Mouse (Mus musculus) forebrain, embryonic 11.5 days (tissue): ENCODE measurements around the gene Eya3. TPM values are rescaled to one million over a fixed set of nuclear protein-coding genes. Genes with fewer than 3 reads are reported as not detected.
A peak's percentile ranks its signal among the peaks of the same experiment; 100 is the strongest.

Experiments
- ATAC-seq: fragments of 200-750 bp; cut with Nextera tagmentation; replicated peaks from 2 replicates; pipeline ENCODE4 v1.8.0; 2017; ENCODE audit warnings: moderate TSS enrichment; ENCODE audit not compliant: low FRiP score
- DNase-seq: peaks from one replicate; pipeline ENCODE4 v3.0.0-alpha.2; 2017; ENCODE audit warnings: low spot score
- H3K27ac ChIP-seq: fragments of 300-500 bp; sonication (generic); 2 replicates; pipeline ENCODE4 v1.5.1; 2014; ENCODE audit warnings: low read depth, low read length
- H3K27me3 ChIP-seq: fragments of 300-500 bp; sonication (generic); 2 replicates; pipeline ENCODE4 v1.6.1; 2014; ENCODE audit warnings: mild to moderate bottlenecking, low read length, mixed read lengths; ENCODE audit not compliant: control insufficient read depth, insufficient read depth
- H3K36me3 ChIP-seq: fragments of 300-500 bp; sonication (generic); 2 replicates; pipeline ENCODE4 v1.6.1; 2014; ENCODE audit warnings: mild to moderate bottlenecking, low read length, moderate library complexity, mixed read lengths; ENCODE audit not compliant: control insufficient read depth, insufficient read depth
- H3K4me1 ChIP-seq: fragments of 300-500 bp; sonication (generic); replicated peaks from 2 replicates; pipeline ENCODE4 v1.6.1; 2014; ENCODE audit warnings: low read length, mixed read lengths; ENCODE audit not compliant: control insufficient read depth, insufficient read depth
- H3K4me2 ChIP-seq: fragments of 300-500 bp; sonication (generic); 2 replicates; pipeline ENCODE4 v1.6.1; 2014; ENCODE audit warnings: low read depth, mild to moderate bottlenecking, low read length, moderate library complexity, mixed read lengths; ENCODE audit not compliant: severe bottlenecking
- H3K4me3 ChIP-seq: fragments of 300-500 bp; sonication (generic); 2 replicates; pipeline ENCODE4 v1.5.1; 2014; ENCODE audit warnings: low read depth, low read length
- H3K9ac ChIP-seq: fragments of 300-500 bp; sonication (generic); 2 replicates; pipeline ENCODE4 v1.6.1; 2014; ENCODE audit warnings: low read length
- H3K9me3 ChIP-seq: fragments of 300-500 bp; sonication (generic); 2 replicates; pipeline ENCODE4 v1.6.1; 2016; ENCODE audit warnings: low read length, mixed read lengths; ENCODE audit not compliant: control insufficient read depth
- WGBS: fragments of 180-500 bp; shearing (Covaris S2); extraction: QIAGEN DNeasy Blood & Tissue Kit; methylation state at CpG from one replicate; pipeline ENCODE4 v1.1.7; 2014; 5-methylcytosine and 5-hydroxymethylcytosine counted together
- polyA plus RNA-seq: library from polyadenylated mRNA; unstranded; fragments of >200 nt; fragmentation: Nextera tagmentation; extraction: Ambion mirVana; gene quantifications from 2 replicates; pipeline ENCODE4 v1.2.1, GENCODE M21; 2014

Eya3 gene
- polyA plus RNA-seq, 1 experiment from 2014 or later: 31.9 TPM

DNA sequence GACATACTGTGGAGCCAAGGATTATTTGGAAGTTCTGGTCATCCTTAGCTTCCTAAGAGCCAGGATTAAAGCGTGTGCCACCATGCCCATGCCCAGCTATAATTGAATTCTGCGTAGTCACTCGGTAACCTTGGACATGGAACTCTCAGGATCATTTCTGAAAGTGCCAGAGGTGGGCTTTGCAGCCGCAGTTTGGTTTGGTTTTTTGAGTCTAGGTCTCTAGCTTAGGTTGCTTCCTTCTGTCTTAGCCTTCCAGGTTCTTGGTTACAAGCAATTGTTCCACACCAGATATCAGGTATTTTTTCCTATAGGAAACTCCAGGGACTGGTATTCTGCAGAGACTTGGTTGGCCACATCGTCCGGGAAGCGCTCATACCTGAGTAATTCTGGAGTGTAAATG, 74.4 kb downstream of the Eya3 start:
- Histone ChIP-seq H3K36me3 (peaks cover 11% of the 10 kb centered on the region), H3K9ac (no peak overlapping the region), H3K27ac (no peak overlapping the region), H3K9me3 (no peaks in the 10 kb centered on the region), H3K4me3 (no peak overlapping the region), H3K27me3 (no peaks in the 10 kb centered on the region), H3K4me2 (no peak overlapping the region), H3K4me1 (no peaks in the 10 kb centered on the region)
- ATAC-seq (no peak), DNase-seq (no peak)
- WGBS: 98% methylated on average over 7 of the region's 7 CpGs

DNA sequence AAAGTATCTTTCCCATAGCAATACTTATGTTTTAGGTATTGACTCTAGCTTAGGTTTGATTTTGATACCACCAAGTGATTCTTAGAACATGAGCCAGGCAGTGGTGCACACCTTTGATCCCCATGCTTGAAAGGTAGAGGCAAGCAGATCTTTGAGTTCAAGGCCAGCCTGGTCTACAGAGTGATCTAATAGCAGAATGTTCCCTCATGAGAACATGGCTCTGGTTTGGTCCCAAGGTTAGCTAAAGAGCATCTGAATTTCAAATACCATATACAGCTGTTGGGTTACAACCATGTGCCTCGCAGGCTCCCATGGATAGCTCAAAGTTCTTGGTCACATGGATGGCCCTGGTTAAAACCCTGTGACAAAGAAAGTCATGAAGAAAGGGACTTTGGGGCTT, 79.5 kb downstream of the Eya3 start:
- Histone ChIP-seq H3K9me3 (no peaks in the 10 kb centered on the region), H3K9ac (no peak overlapping the region), H3K4me2 (no peak overlapping the region), H3K36me3 (no peaks in the 10 kb centered on the region; the same call in 1 of the 2 replicates), H3K4me1 (no peaks in the 10 kb centered on the region), H3K27me3 (no peaks in the 10 kb centered on the region), H3K27ac (no peak overlapping the region), H3K4me3 (no peak overlapping the region)
- ATAC-seq (no peak), DNase-seq (no peak)
- 97% methylated on average over 1 of the region's 1 CpGs for WGBS

DNA sequence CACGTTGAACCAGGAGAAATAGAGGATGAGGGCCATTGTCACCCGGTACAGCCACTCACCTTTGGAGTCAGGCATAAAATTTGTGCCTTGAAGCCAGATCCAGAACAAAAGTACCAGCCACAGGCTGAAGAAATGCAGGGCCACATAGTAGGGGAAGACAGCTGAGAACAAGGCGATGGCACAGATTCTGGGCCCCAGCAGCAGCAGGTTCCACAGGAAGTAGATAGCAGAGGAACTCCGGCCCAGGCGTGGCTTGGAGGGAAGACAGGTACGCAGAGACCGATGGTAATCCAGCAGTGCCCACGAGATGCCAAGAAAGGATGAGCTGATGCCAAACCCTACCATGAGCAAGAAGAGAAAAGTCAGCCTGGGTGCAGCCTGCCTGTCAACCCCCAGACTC, 89.4 kb downstream of the Eya3 start:
- Histone ChIP-seq H3K9ac (no peak overlapping the region), H3K9me3 (no peaks in the 10 kb centered on the region), H3K27me3 (no peaks in the 10 kb centered on the region), H3K4me3 (no peak overlapping the region), H3K4me2 (no peak overlapping the region), H3K36me3 (0 out of 2 replicates have a peak, but pooled peaks cover 3% of the 10 kb centered on the region), H3K27ac (no peak overlapping the region), H3K4me1 (no peaks in the 10 kb centered on the region)
- ATAC-seq (no peak), DNase-seq (no peak)
- WGBS: 92% methylated on average over 8 of the region's 8 CpGs

DNA sequence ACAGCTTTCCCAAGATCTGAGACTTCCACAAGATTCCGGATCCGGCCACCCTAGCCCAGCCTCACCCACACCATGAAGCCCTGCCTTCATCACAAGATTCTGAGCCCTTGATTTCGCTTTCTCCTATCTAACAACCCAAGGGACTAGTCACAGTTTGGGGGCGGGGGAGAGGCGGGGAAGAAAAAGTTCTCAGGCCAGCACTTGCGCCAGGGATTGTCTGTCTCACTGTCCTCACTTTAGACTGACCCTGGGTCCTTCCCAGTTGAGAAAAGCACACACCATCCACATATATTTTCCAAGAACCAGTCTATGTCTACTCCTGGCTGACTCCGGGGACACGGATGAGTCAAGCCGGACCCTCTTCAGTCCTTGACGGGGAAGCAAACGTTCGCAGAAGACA, 92.8 kb downstream of the Eya3 start:
- DNase-seq: no peak
- Histone ChIP-seq H3K9ac (no peak overlapping the region), H3K4me2 (peak overlapping the region; percentile 71), H3K4me3 (peak overlapping the region; percentile 54; the same call in 1 of the 2 replicates), H3K27ac (no peak overlapping the region), H3K4me1 (no peaks in the 10 kb centered on the region), H3K36me3 (no peaks in the 10 kb centered on the region), H3K27me3 (no peaks in the 10 kb centered on the region), H3K9me3 (no peaks in the 10 kb centered on the region)
- WGBS: 54% methylated on average over 12 of the region's 12 CpGs
- no peak for ATAC-seq

DNA sequence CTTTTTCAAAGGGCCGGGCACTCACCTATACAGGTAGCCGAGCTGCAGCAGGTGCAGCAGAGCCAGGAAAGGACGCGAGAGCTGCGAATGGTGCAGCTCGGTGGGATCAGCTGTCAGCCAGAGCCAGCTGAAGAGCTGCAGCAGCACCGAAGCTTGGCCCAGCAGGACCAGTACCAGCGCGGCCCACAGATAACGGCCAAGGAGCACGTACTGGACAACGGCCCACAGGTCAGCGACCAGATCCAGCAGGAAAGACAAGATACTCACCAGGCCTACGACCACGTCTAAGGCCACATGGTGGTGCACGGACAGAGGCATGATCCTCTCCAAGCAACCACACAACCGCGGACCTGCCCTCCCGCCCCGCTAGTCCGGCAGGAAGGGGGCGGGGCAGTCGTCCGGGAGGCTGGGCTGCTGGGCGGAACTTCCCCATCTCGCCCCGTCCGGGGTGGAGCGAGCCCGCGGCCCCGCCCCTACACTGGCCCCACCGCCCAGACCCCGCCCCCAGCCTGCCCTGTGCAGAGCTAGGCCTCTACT, 93.4 kb downstream of the Eya3 start, which contains the start of gene Xkr8:
Gene Xkr8 (minus strand): TSS at position 399 of the 537 bp plus-strand sequence.
- Histone ChIP-seq H3K9ac (peak within 1 kb of the TSS; percentile 61), H3K27ac (no peak within 1 kb of the TSS), H3K9me3 (no peaks in the 10 kb centered on the region), H3K4me3 (peak within 1 kb of the TSS; percentile 54), H3K4me2 (peak within 1 kb of the TSS; percentile 71), H3K36me3 (no peaks in the 10 kb centered on the region), H3K4me1 (no peaks in the 10 kb centered on the region), H3K27me3 (no peaks in the 10 kb centered on the region)
- ATAC-seq (peak; percentile 96), DNase-seq (peak; percentile 95)
- WGBS: 4% methylated on average over 32 of the region's 34 CpGs

DNA sequence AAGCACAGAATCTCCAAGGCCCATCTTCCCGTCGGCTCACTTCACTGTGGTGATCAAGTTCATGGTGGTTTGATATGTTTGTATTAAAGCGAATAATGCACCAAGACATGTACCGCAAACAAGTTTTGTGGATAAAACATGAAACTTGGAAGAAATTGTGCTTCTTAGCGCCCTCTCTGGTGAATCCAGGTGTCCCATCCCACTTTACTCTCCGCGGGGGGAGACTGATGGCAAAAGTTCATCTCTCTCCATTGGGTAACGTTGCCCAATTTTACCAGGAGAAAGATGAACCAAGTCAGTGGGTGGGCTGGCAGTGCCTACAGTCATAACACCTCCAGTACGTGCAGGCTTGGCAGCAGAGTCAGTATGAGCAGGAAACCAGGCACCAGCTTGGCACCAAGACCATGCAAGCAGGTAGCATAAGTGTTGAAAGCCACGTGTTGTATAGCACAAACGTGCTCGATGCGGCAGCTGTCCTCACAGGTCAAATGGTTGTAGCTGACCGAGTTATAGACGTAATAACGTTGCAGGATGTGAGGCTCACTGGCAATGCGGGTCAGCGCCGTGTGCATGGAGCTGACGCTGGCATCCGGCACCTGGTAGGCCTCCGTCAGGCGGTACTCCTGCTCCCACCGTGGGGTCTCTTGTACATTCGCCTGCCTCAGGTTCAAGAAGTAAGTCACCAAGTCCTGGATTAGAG, 94.4 kb downstream of the Eya3 start:
- WGBS: 91% methylated on average over 25 of the region's 25 CpGs
- H3K4me2 ChIP-seq: no peak overlapping the region
- ATAC-seq (no peak), DNase-seq (no peak)
- H3K9me3 ChIP-seq: no peaks in the 10 kb centered on the region
- no peak overlapping the region for H3K4me3 ChIP-seq
- H3K27ac ChIP-seq: no peak overlapping the region
- H3K9ac ChIP-seq: no peak overlapping the region
- no peaks in the 10 kb centered on the region for H3K36me3 ChIP-seq
- H3K27me3 ChIP-seq: no peaks in the 10 kb centered on the region
- no peaks in the 10 kb centered on the region for H3K4me1 ChIP-seq

DNA sequence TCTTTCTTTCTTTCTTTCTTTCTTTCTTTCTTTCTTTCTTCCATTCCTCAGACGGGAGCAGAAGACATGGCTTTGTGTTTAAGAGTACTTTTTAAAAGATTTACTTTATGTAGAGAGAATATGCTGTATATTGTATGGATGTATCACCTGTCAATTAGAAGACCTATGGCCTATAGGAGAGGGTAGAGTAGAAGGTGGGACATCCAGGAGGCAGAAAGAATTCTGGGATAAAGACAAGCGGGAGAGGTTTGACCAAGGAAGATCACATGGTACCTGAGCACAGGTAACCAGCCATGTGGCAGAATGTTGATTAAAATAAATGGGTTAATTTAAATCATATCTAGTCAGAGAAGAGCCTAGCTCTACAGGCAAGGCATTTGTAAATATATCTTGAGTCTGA, 96.0 kb downstream of the Eya3 start:
- 88% methylated on average over 2 of the region's 2 CpGs for WGBS
- no peak for ATAC-seq
- H3K27ac ChIP-seq: no peak overlapping the region

DNA sequence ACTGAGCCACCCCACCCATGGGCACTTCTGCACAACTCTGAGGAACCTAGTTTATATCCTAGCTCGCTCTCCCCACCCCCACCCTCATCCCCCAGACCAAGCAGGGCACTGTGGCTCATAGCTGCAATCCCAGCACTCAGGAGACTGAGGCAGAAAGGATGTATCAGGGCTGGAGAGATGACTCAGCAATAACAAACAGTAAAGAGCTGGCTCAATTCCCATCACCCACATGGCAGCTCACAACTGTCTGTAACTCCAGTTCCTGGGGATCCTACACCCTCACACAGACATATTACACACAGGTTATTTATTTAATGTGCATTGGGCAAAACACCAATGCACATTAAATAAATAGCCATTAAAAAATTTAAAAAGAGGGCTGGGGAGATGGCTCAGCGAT, 96.6 kb downstream of the Eya3 start:
- Histone ChIP-seq H3K27me3 (no peaks in the 10 kb centered on the region), H3K27ac (no peak overlapping the region), H3K4me3 (no peak overlapping the region), H3K36me3 (no peaks in the 10 kb centered on the region), H3K9me3 (no peaks in the 10 kb centered on the region), H3K4me1 (no peaks in the 10 kb centered on the region), H3K4me2 (no peak overlapping the region), H3K9ac (no peak overlapping the region)
- 91% methylated on average over 2 of the region's 2 CpGs for WGBS
- DNase-seq (no peak), ATAC-seq (no peak)

More for the DNA sequence above, 96.0 kb downstream of the Eya3 start:
- Histone ChIP-seq H3K9me3 (no peaks in the 10 kb centered on the region), H3K4me2 (no peak overlapping the region), H3K4me3 (no peak overlapping the region), H3K36me3 (no peaks in the 10 kb centered on the region), H3K27me3 (no peaks in the 10 kb centered on the region), H3K9ac (no peak overlapping the region), H3K4me1 (no peaks in the 10 kb centered on the region)
- no peak for DNase-seq

DNA sequence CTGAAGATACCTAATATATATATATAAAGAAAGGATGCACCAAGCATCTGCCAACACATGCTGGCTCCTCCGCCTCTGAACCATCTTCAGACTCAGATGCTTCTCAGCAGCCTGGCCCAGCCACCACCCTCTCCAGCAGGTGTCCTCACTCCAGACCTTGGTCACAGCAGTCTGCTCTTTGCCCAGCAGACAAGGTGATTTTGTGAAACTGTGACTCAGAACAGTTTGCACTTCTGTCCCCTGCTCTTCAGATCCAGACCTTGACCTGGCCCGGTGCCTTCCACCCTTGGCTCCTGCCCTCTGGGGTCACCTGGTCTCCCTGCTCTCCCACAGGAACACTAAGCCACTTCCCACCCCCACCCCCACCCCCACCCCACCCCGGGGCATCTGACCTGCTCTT, 97.1 kb downstream of the Eya3 start:
- H3K27ac ChIP-seq: no peak overlapping the region
- ATAC-seq: no peak
- H3K4me3 ChIP-seq: no peak overlapping the region
- no peaks in the 10 kb centered on the region for H3K27me3 ChIP-seq
- H3K9ac ChIP-seq: no peak overlapping the region
- no peaks in the 10 kb centered on the region for H3K36me3 ChIP-seq
- no peak overlapping the region for H3K4me2 ChIP-seq
- 86% methylated on average over 3 of the region's 3 CpGs for WGBS
- H3K9me3 ChIP-seq: no peaks in the 10 kb centered on the region
- DNase-seq: no peak
- H3K4me1 ChIP-seq: no peaks in the 10 kb centered on the region
